Mouse (Mus musculus) embryonic fibroblast, embryonic 13.5 days (primary cell): ENCODE results near the gene Gapdh.

ENCODE experiments used
- CTCF ChIP-seq: IDR thresholded peaks from 2 replicates; pipeline ENCODE4 v1.5.1; 2011; ENCODE audit warnings: mild to moderate bottlenecking, control low read depth, low read length, moderate library complexity, borderline replicate concordance; ENCODE audit not compliant: insufficient read depth
- POLR2A ChIP-seq: IDR thresholded peaks from 2 replicates; pipeline ENCODE4 v1.6.1; 2011; ENCODE audit warnings: low read depth, mild to moderate bottlenecking, control low read depth, low read length, moderate library complexity

- TF ChIP-seq CTCF (no peak), POLR2A (no peak)
Measured at GRCm38 (mm10) chr6:125152212-125153017, 13.9 kb downstream of the Gapdh start.
